ENCODE assay signal across 9 mouse cellular contexts in the genomic region with DNA sequence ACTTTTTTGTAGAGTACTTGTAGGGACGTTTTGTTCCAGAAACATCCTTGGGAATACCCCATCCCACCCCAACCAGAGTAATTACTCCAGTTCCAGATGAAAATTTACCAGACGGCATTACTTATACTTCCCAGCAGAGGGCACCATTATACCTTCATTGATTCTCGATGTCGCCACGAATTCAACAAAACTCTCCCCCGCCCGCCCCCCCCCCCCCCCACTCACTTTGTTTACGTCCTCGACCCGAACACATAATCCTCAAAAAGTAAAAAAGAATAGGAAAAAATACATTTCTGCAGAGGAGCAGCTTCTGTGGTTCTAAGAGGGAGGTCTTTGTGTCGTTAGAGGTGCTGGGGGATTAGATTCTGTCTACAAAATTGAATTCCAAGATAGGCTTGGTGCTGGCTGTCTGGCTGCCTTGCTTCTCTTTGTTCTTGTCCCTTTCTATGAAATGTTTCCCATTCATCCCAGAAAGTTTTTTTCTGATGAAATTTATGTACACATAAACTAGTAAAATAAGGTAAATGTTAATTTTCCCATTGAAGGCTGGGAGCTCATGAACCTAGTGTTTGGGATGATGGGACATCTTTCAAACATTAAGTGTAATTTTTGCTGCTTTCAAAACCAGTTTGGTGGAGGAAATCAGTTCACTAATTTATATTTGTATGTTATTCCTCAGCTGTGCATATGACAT. TPM values are rescaled to one million over a fixed set of nuclear protein-coding genes. Genes with fewer than 3 reads are reported as not detected.
A peak's percentile ranks its signal among the peaks of the same experiment; 100 is the strongest.
DNase-seq lines count a peak whose midpoint lies in the region; ATAC-seq and TF ChIP-seq lines count a peak whose summit lies in the region.
"Had no signal": no experiment of that assay in that cellular context is flagged by ENCODE, and none has a peak within 500 bp of the region (broad histone marks: within the 10 kb centered on the region; RNA-seq: fewer than 3 reads in every experiment).

No protein-coding gene starts in this region.

- no peak for TF ChIP-seq EP300 in MEL (IDR thresholded peaks at IDR 0.05; ENCODE audit: low read depth in 1 of 2, low read length in 2 of 2)

- WGBS in embryonic facial prominence, embryonic 11.5 days = 8% methylated on average over 11 of the region's 11 CpGs

- peak; percentile 52 for TF ChIP-seq RAD21 in MEL (IDR thresholded peaks at IDR 0.05; ENCODE audit: low read depth, low read length)

- ATAC-seq in embryonic facial prominence, embryonic 11.5 days (replicated peaks; ENCODE audit: insufficient number of reproducible peaks, low FRiP score, low TSS enrichment, low read depth) = 0 out of 2 replicates have a peak, but pooled peaks have one; percentile 65
- ATAC-seq in megakaryocyte progenitor cell, adult 5-6 weeks (replicated peaks; ENCODE audit: poor library complexity) = peak; percentile 64

- no peak overlapping the region for H3K27ac ChIP-seq in MEL (ENCODE audit: control insufficient read depth, low read depth, low read length)
- no peak overlapping the region for H3K27ac ChIP-seq in embryonic facial prominence, embryonic 11.5 days (replicated peaks; ENCODE audit: low read depth, low read length)

- no peaks in the 10 kb centered on the region for H3K79me2 ChIP-seq in MEL (ENCODE audit: control insufficient read depth, insufficient read depth, low read length, poor library complexity)

- H3K27me3 ChIP-seq in MEL (ENCODE audit: control insufficient read depth in 1 of 2, insufficient read depth in 2 of 2, low read length in 2 of 2) = peaks cover 3 to 5% of the 10 kb centered on the region in 2 experiments
- H3K27me3 ChIP-seq in embryonic facial prominence, embryonic 11.5 days (ENCODE audit: control insufficient read depth, insufficient read depth, low read length) = no peaks in the 10 kb centered on the region

- no peaks in the 10 kb centered on the region for H3K9me3 ChIP-seq in MEL (replicated peaks; ENCODE audit: insufficient read depth, low read length)
- no peaks in the 10 kb centered on the region for H3K9me3 ChIP-seq in embryonic facial prominence, embryonic 11.5 days (replicated peaks; ENCODE audit: control insufficient read depth, low read length)

- peak; percentile 20 to 24 for DNase-seq in B cell, adult 2 months
- peak; percentile 34 for DNase-seq in MEL (ENCODE audit: low read depth, low spot score)
- peak; percentile 77 for DNase-seq in embryonic facial prominence, embryonic 11.5 days (ENCODE audit: low spot score)
- peak; percentile 11 to 21 for DNase-seq in heart, postnatal 36 days
- DNase-seq in layer of hippocampus, adult 8-10 months (ENCODE audit: low spot score in 2 of 2) = peak; percentile 3 to 17
- DNase-seq in testis, postnatal 14 days (ENCODE audit: low spot score) = peak; percentile 12
- DNase-seq in spleen, postnatal 14 days (ENCODE audit: low spot score in 2 of 2) = no peak

- H3K4me2 ChIP-seq in embryonic facial prominence, embryonic 11.5 days (ENCODE audit: low read depth, low read length) = no peak overlapping the region

- no peaks in the 10 kb centered on the region for H3K36me3 ChIP-seq in MEL (ENCODE audit: control insufficient read depth in 1 of 2, insufficient read depth in 2 of 2, low read length in 2 of 2)
- no peaks in the 10 kb centered on the region for H3K36me3 ChIP-seq in embryonic facial prominence, embryonic 11.5 days (replicated peaks; ENCODE audit: control insufficient read depth, insufficient read depth, low read depth, low read length)

- TF ChIP-seq POLR2A in MEL (IDR thresholded peaks at IDR 0.05; ENCODE audit: control insufficient read depth in 1 of 2, insufficient read depth in 1 of 2, low read depth in 1 of 2, low read length in 2 of 2, poor library complexity in 1 of 2) = no peak

- no peaks in the 10 kb centered on the region for H3K4me1 ChIP-seq in MEL (ENCODE audit: control insufficient read depth in 1 of 2, insufficient read depth in 2 of 2, low read length in 2 of 2)
- no peaks in the 10 kb centered on the region for H3K4me1 ChIP-seq in embryonic facial prominence, embryonic 11.5 days (ENCODE audit: control insufficient read depth, insufficient read depth, low read length)

- H3K4me3 ChIP-seq in MEL (ENCODE audit: control insufficient read depth in 1 of 2, insufficient read depth in 1 of 2, low read depth in 2 of 2, low read length in 2 of 2) = peak overlapping the region in 1 of 2 experiments; percentile 6; a peak in 1 of 4 replicates
- peak overlapping the region; percentile 25; the same call in 1 of the 2 replicates for H3K4me3 ChIP-seq in embryonic facial prominence, embryonic 11.5 days (ENCODE audit: low read depth, low read length)

- no peak overlapping the region for H3K9ac ChIP-seq in MEL (ENCODE audit: control insufficient read depth, low read depth, low read length, poor library complexity, severe bottlenecking)
- H3K9ac ChIP-seq in embryonic facial prominence, embryonic 11.5 days (replicated peaks; ENCODE audit: low read length) = peak overlapping the region; percentile 34; the same call in 1 of the 2 replicates

- TF ChIP-seq CTCF in MEL (IDR thresholded peaks at IDR 0.05 in 2 of 3, conservative IDR thresholded peaks at IDR 0.05 in 1 of 3; ENCODE audit: control insufficient read depth in 1 of 3, insufficient read depth in 1 of 3, low read depth in 2 of 3, low read length in 3 of 3, poor library complexity in 1 of 3, severe bottlenecking in 1 of 3) = peak in 2 of 3 experiments; percentile 29 to 55; a peak in 4 of 6 replicates

- intact Hi-C loops in heart, postnatal 36 days (cut with DNase I) = loop anchor here (5.0 kb wide), 2 partner anchors 178 to 467 kb away; no protein-coding TSS in a partner anchor

TF ChIP-seq in MEL, 35 proteins besides CTCF, POLR2A, EP300 and RAD21:
- TF ChIP-seq ZNF384 (IDR thresholded peaks at IDR 0.05; ENCODE audit: low read depth, low read length) = 0 out of 2 replicates have a peak, but pooled peaks have one; percentile 11
- no peak for TF ChIP-seq ETS1 (IDR thresholded peaks at IDR 0.05; ENCODE audit: low read depth, low read length)
- TF ChIP-seq ZC3H11A (IDR thresholded peaks at IDR 0.05; ENCODE audit: low read depth, low read length) = peak; percentile 49; the same call in 1 of the 2 replicates
- peak; percentile 46; the same call in 1 of the 2 replicates for TF ChIP-seq SMC3 (IDR thresholded peaks at IDR 0.05; ENCODE audit: low read depth, low read length)

RNA-seq across cellular contexts. Expression of a gene that starts 19.7 kb away (rescaled TPM):
- not detected in 2 replicates for total RNA-seq in MEL (2012; rRNA removed)
- not detected for polyA plus RNA-seq in MEL (2012; ENCODE audit: insufficient read depth in 1 of 2, insufficient read length in 2 of 2, low read depth in 1 of 2, low replicate concordance in 2 of 2, missing spikeins in 1 of 2)
- 0.25 TPM in 1 of 2 replicates, not detected in the other for polyA plus RNA-seq in embryonic facial prominence, embryonic 11.5 days (2014; fragmentation: Nextera tagmentation; extraction: Ambion mirVana)
- total RNA-seq in heart, postnatal 36 days (2021) = not detected
- not detected for total RNA-seq in layer of hippocampus, adult 8-10 months (2022)
- total RNA-seq in megakaryocyte progenitor cell, adult 5-6 weeks (2015) = not detected in 2 replicates
- not detected in 2 replicates for total RNA-seq in megakaryocyte progenitor cell, adult 5-6 weeks (2017)
- polyA plus RNA-seq: spleen, adult 2 months had no signal

Comparison
In these comparisons a context has a peak if more than half of its experiments do, and no peak if none do; other contexts are left out.
1. DNase-seq: peak in B cell, adult 2 months (2 of 2), MEL (single experiment), embryonic facial prominence, embryonic 11.5 days (single experiment), heart, postnatal 36 days (2 of 2), layer of hippocampus, adult 8-10 months (2 of 2) and testis, postnatal 14 days (single experiment); none in spleen, postnatal 14 days (0 of 2).